Mouse (Mus musculus): ENCODE results near the gene Fhl2. TPM values are rescaled to one million over a fixed set of nuclear protein-coding genes. Genes with fewer than 3 reads are reported as not detected.

Gene Fhl2
- polyA plus RNA-seq, 1 experiment from 2014 or later: 228 TPM

GRCm38 (mm10) chr1:43150225-43150624 is 46.6 kb downstream of the Fhl2 start:
- H3K4me2 ChIP-seq: no peak overlapping the region
- H3K27ac ChIP-seq (replicated peaks): 0 out of 2 replicates have a peak overlapping the region, but pooled peaks have one; percentile 8
- H3K9me3 ChIP-seq: no peaks in the 10 kb centered on the region
- WGBS: 61% methylated on average over 3 of the region's 3 CpGs
- no peak overlapping the region for H3K4me3 ChIP-seq
- no peak for ATAC-seq (ENCODE audit: extremely low read depth, insufficient number of reproducible peaks, low FRiP score, low TSS enrichment)
- H3K27me3 ChIP-seq (replicated peaks): no peaks in the 10 kb centered on the region
- H3K9ac ChIP-seq: no peak overlapping the region
- H3K4me1 ChIP-seq: peaks cover 96% of the 10 kb centered on the region
- H3K36me3 ChIP-seq: peaks cover 84% of the 10 kb centered on the region

- Histone ChIP-seq H3K4me3 (no peak overlapping the region), H3K36me3 (peaks cover 94% of the 10 kb centered on the region)
These were observed 49.3 kb downstream of the Fhl2 start for GRCm38 (mm10) chr1:43147474-43147873.

GRCm38 (mm10) chr1:43145388-43145787 is 51.4 kb downstream of the Fhl2 start:
- no peak overlapping the region for H3K4me3 ChIP-seq
- peaks cover 95% of the 10 kb centered on the region for H3K4me1 ChIP-seq
- no peak overlapping the region for H3K4me2 ChIP-seq
- H3K9ac ChIP-seq: no peak overlapping the region
- H3K36me3 ChIP-seq: peaks cover 94% of the 10 kb centered on the region
- H3K27me3 ChIP-seq (replicated peaks): no peaks in the 10 kb centered on the region
- H3K9me3 ChIP-seq: no peaks in the 10 kb centered on the region
- WGBS: 71% methylated on average over 6 of the region's 6 CpGs
- H3K27ac ChIP-seq (replicated peaks): peak overlapping the region; percentile 12; the same call in 1 of the 2 replicates
- no peak for ATAC-seq (ENCODE audit: extremely low read depth, insufficient number of reproducible peaks, low FRiP score, low TSS enrichment)

More at GRCm38 (mm10) chr1:43147474-43147873, 49.3 kb downstream of the Fhl2 start:
- Histone ChIP-seq H3K27ac (replicated peaks) (peak overlapping the region; percentile 9; the same call in 1 of the 2 replicates), H3K4me2 (no peak overlapping the region), H3K9ac (no peak overlapping the region), H3K4me1 (peaks cover 95% of the 10 kb centered on the region), H3K9me3 (no peaks in the 10 kb centered on the region), H3K27me3 (replicated peaks) (no peaks in the 10 kb centered on the region)
- no peak for ATAC-seq (ENCODE audit: extremely low read depth, insufficient number of reproducible peaks, low FRiP score, low TSS enrichment)
- WGBS: 61% methylated on average over 2 of the region's 2 CpGs

- Histone ChIP-seq H3K27ac (replicated peaks) (peak overlapping the region; percentile 63), H3K36me3 (peaks cover 93% of the 10 kb centered on the region), H3K4me3 (no peak overlapping the region)
These were observed 52.4 kb downstream of the Fhl2 start for GRCm38 (mm10) chr1:43144338-43144906.

GRCm38 (mm10) chr1:43143791-43144190 is 53.0 kb downstream of the Fhl2 start:
- WGBS: 70% methylated on average over 4 of the region's 4 CpGs
- Histone ChIP-seq H3K9me3 (no peaks in the 10 kb centered on the region), H3K4me2 (no peak overlapping the region), H3K36me3 (peaks cover 90% of the 10 kb centered on the region), H3K9ac (peak overlapping the region; percentile 29; the same call in 1 of the 2 replicates), H3K4me3 (no peak overlapping the region), H3K4me1 (peaks cover 85% of the 10 kb centered on the region), H3K27me3 (replicated peaks) (no peaks in the 10 kb centered on the region), H3K27ac (replicated peaks) (peak overlapping the region; percentile 63)
- ATAC-seq (ENCODE audit: extremely low read depth, insufficient number of reproducible peaks, low FRiP score, low TSS enrichment): no peak

More at GRCm38 (mm10) chr1:43144338-43144906, 52.4 kb downstream of the Fhl2 start:
- H3K9ac ChIP-seq: no peak overlapping the region
- peaks cover 91% of the 10 kb centered on the region for H3K4me1 ChIP-seq
- H3K9me3 ChIP-seq: no peaks in the 10 kb centered on the region
- WGBS: 73% methylated on average over 8 of the region's 8 CpGs
- no peak overlapping the region for H3K4me2 ChIP-seq
- no peak for ATAC-seq (ENCODE audit: extremely low read depth, insufficient number of reproducible peaks, low FRiP score, low TSS enrichment)
- no peaks in the 10 kb centered on the region for H3K27me3 ChIP-seq (replicated peaks)

- peak overlapping the region; percentile 63 for H3K27ac ChIP-seq (replicated peaks)
- H3K9ac ChIP-seq: peak overlapping the region; percentile 29; the same call in 1 of the 2 replicates
These were observed 53.5 kb downstream of the Fhl2 start for GRCm38 (mm10) chr1:43143284-43143683.

GRCm38 (mm10) chr1:43142849-43143248 is 53.9 kb downstream of the Fhl2 start:
- H3K4me1 ChIP-seq: peaks cover 75% of the 10 kb centered on the region

More at GRCm38 (mm10) chr1:43143284-43143683, 53.5 kb downstream of the Fhl2 start:
- 75% methylated on average over 4 of the region's 4 CpGs for WGBS
- H3K9me3 ChIP-seq: no peaks in the 10 kb centered on the region
- peaks cover 80% of the 10 kb centered on the region for H3K4me1 ChIP-seq
- ATAC-seq (ENCODE audit: extremely low read depth, insufficient number of reproducible peaks, low FRiP score, low TSS enrichment): no peak
- no peaks in the 10 kb centered on the region for H3K27me3 ChIP-seq (replicated peaks)
- H3K36me3 ChIP-seq: peaks cover 90% of the 10 kb centered on the region
- H3K4me3 ChIP-seq: no peak overlapping the region
- no peak overlapping the region for H3K4me2 ChIP-seq

GRCm38 (mm10) chr1:43141555-43141961 is 55.2 kb downstream of the Fhl2 start:
- H3K36me3 ChIP-seq: peaks cover 91% of the 10 kb centered on the region
- no peaks in the 10 kb centered on the region for H3K9me3 ChIP-seq
- H3K4me2 ChIP-seq: peak overlapping the region; percentile 20; the same call in 1 of the 2 replicates
- ATAC-seq (ENCODE audit: extremely low read depth, insufficient number of reproducible peaks, low FRiP score, low TSS enrichment): no peak
- no peaks in the 10 kb centered on the region for H3K27me3 ChIP-seq (replicated peaks)
- no peak overlapping the region for H3K4me3 ChIP-seq
- H3K4me1 ChIP-seq: peaks cover 66% of the 10 kb centered on the region
- H3K27ac ChIP-seq (replicated peaks): peak overlapping the region; percentile 76
- peak overlapping the region; percentile 71 for H3K9ac ChIP-seq
- WGBS: 42% methylated on average over 11 of the region's 11 CpGs

More at GRCm38 (mm10) chr1:43142849-43143248, 53.9 kb downstream of the Fhl2 start:
- Histone ChIP-seq H3K27me3 (replicated peaks) (no peaks in the 10 kb centered on the region), H3K4me3 (no peak overlapping the region), H3K9me3 (no peaks in the 10 kb centered on the region), H3K27ac (replicated peaks) (peak overlapping the region; percentile 63), H3K36me3 (peaks cover 90% of the 10 kb centered on the region), H3K9ac (0 out of 2 replicates have a peak overlapping the region, but pooled peaks have one; percentile 19), H3K4me2 (no peak overlapping the region)
- no peak for ATAC-seq (ENCODE audit: extremely low read depth, insufficient number of reproducible peaks, low FRiP score, low TSS enrichment)
- WGBS: 78% methylated on average over 6 of the region's 6 CpGs

GRCm38 (mm10) chr1:43139587-43140266 is 57.1 kb downstream of the Fhl2 start:
- Histone ChIP-seq H3K27me3 (replicated peaks) (no peaks in the 10 kb centered on the region), H3K36me3 (peaks cover 93% of the 10 kb centered on the region), H3K4me1 (peaks cover 51% of the 10 kb centered on the region), H3K9me3 (no peaks in the 10 kb centered on the region), H3K4me3 (no peak overlapping the region), H3K4me2 (no peak overlapping the region), H3K27ac (replicated peaks) (peak overlapping the region; percentile 41), H3K9ac (no peak overlapping the region)
- 48% methylated on average over 8 of the region's 8 CpGs for WGBS
- peak; percentile 11; the same call in 1 of the 2 replicates for ATAC-seq (ENCODE audit: extremely low read depth, insufficient number of reproducible peaks, low FRiP score, low TSS enrichment)

- no peaks in the 10 kb centered on the region for H3K27me3 ChIP-seq (replicated peaks)
- H3K4me3 ChIP-seq: no peak overlapping the region
- H3K9ac ChIP-seq: no peak overlapping the region
- H3K36me3 ChIP-seq: peaks cover 93% of the 10 kb centered on the region
- H3K9me3 ChIP-seq: no peaks in the 10 kb centered on the region
- no peak overlapping the region for H3K27ac ChIP-seq (replicated peaks)
- H3K4me2 ChIP-seq: no peak overlapping the region
- ATAC-seq (ENCODE audit: extremely low read depth, insufficient number of reproducible peaks, low FRiP score, low TSS enrichment): no peak
- WGBS: 63% methylated on average over 15 of the region's 15 CpGs
- peaks cover 38% of the 10 kb centered on the region for H3K4me1 ChIP-seq
These were observed 58.4 kb downstream of the Fhl2 start for GRCm38 (mm10) chr1:43138268-43138812.

- no peak for ATAC-seq (ENCODE audit: extremely low read depth, insufficient number of reproducible peaks, low FRiP score, low TSS enrichment)
- no peak overlapping the region for H3K9ac ChIP-seq
- 81% methylated on average over 5 of the region's 5 CpGs for WGBS
- no peak overlapping the region for H3K4me3 ChIP-seq
- peaks cover 27% of the 10 kb centered on the region for H3K4me1 ChIP-seq
- H3K36me3 ChIP-seq: peaks cover 95% of the 10 kb centered on the region
- H3K9me3 ChIP-seq: no peaks in the 10 kb centered on the region
- H3K27ac ChIP-seq (replicated peaks): no peak overlapping the region
- no peaks in the 10 kb centered on the region for H3K27me3 ChIP-seq (replicated peaks)
- no peak overlapping the region for H3K4me2 ChIP-seq
These were observed 59.5 kb downstream of the Fhl2 start for GRCm38 (mm10) chr1:43137334-43137733.

Data from heart, embryonic 13.5 days (tissue).